Mouse (Mus musculus) liver, postnatal 0 days (tissue): ENCODE results near the gene Ccdc121.

Experiments used
- CTCF ChIP-seq: sonication (generic); IDR thresholded peaks from 2 replicates; pipeline ENCODE4 v1.5.1; 2016; ENCODE audit warnings: antibody characterized with exemption, low read depth
- EP300 ChIP-seq: IDR thresholded peaks from 2 replicates; pipeline ENCODE4 v1.6.1; 2016; ENCODE audit warnings: antibody characterized with exemption, low read depth, mild to moderate bottlenecking

- no peak for TF ChIP-seq CTCF
- no peak for TF ChIP-seq EP300
Measured at GRCm38 (mm10) chr1:181505367-181505766, 5.9 kb downstream of the Ccdc121 start.
